Mouse (Mus musculus): ENCODE measurements around the gene Nin. TPM values are rescaled to one million over a fixed set of nuclear protein-coding genes. Genes with fewer than 3 reads are reported as not detected.
A peak's percentile ranks its signal among the peaks of the same experiment; 100 is the strongest.

Gene Nin
- polyA plus RNA-seq, 1 experiment, result 5.0 TPM

DNA sequence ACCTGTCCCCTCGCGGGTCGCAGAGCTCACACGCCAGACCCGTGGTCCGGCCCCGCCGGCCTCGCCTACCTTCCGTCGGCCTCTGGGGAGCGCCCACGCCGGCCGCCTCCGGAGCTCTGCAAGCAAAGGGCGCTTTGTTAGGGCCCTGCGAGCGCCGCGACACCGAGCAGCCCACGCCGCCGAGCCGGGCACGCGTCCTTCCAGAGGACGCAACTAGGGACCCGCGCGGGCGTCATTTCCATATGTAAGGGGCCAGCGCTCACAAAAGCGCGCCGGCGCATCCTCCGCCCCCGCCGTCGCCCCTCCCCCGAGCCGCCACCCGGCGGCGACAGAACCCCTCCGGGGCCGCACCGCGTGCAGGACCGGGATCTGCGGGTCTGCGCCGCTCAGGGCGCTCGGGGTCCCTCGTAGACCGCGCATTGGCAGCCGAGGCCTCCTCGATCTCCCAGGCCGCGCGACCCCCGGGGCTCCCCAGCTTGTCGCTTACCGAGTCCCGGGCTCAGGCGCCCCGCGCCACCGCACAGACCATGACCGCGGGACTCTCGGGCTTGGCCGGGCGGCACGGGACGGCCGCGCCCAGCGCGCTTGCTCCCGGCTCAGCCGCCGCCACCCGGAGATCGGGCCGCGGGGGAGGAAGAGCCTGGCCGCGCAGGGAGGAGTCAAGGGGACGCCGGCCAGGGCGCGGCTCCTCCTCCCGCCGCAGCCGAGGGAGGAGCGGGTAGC is 2.0 kb downstream of the Nin start:
- Histone ChIP-seq H3K4me3 (peak overlapping the region; percentile 40), H3ac (ENCODE audit: control insufficient read depth, insufficient read length) (peak overlapping the region; percentile 95), H3K79me2 (ENCODE audit: control insufficient read depth, insufficient read depth) (peaks cover 38% of the 10 kb centered on the region), H3K27me3 (ENCODE audit: control insufficient read depth, insufficient read depth, insufficient read length) (no peaks in the 10 kb centered on the region), H3K36me3 (ENCODE audit: control insufficient read depth, insufficient read depth) (no peaks in the 10 kb centered on the region), H3K4me2 (ENCODE audit: low read depth) (peak overlapping the region; percentile 92)
- TF ChIP-seq MYOG (IDR thresholded peaks at IDR 0.05; ENCODE audit: control insufficient read depth in 1 of 3, insufficient read depth in 1 of 3, insufficient read length in 2 of 3, low read depth in 2 of 3), result peak in 1 of 3 experiments; percentile 38
- no peak for TF ChIP-seq USF1 (IDR thresholded peaks at IDR 0.05; ENCODE audit: low read depth)
- TF ChIP-seq MAX (IDR thresholded peaks at IDR 0.05; ENCODE audit: low read depth), result no peak
- peak in 2 of 3 experiments; percentile 9 to 46 for TF ChIP-seq MYOD1 (IDR thresholded peaks at IDR 0.05; ENCODE audit: control insufficient read depth in 1 of 3, insufficient read length in 2 of 3, low read depth in 2 of 3)
- peak; percentile 84 for TF ChIP-seq POLR2A (IDR thresholded peaks at IDR 0.05; ENCODE audit: insufficient read length, low read depth)
- TF ChIP-seq POLR2AphosphoS2 (IDR thresholded peaks at IDR 0.05; ENCODE audit: insufficient read length, low read depth), result peak; percentile 53

DNA sequence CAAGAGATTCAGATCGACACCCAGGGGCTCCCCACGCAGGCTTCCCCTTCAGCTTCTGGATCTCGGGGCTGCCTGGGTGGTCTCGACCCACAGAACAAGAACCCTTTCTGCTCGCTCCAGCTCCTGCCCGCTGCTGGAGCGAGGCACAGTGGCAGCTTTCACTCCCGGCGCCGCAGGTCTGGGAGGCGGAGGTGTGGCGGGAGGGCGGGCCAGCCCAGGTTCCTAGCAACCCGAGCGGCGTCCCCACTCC is 2.5 kb downstream of the Nin start:
- TF ChIP-seq E2F4 (IDR thresholded peaks at IDR 0.05; ENCODE audit: insufficient read depth) (no peak), TCF12 (IDR thresholded peaks at IDR 0.05; ENCODE audit: insufficient read depth, poor library complexity, severe bottlenecking) (no peak)
- Histone ChIP-seq H3ac (ENCODE audit: control insufficient read depth, insufficient read length) (peak overlapping the region; percentile 95), H3K36me3 (ENCODE audit: control insufficient read depth, insufficient read depth) (no peaks in the 10 kb centered on the region), H3K79me2 (ENCODE audit: control insufficient read depth, insufficient read depth) (peaks cover 43% of the 10 kb centered on the region), H3K27me3 (ENCODE audit: control insufficient read depth, insufficient read depth, insufficient read length) (no peaks in the 10 kb centered on the region), H3K4me3 (peak overlapping the region; percentile 40), H3K4me2 (ENCODE audit: low read depth) (peak overlapping the region; percentile 92)

GRCm38 (mm10) chr12:70110375-70111116 is 3.0 kb downstream of the Nin start:
- Histone ChIP-seq H3ac (ENCODE audit: control insufficient read depth, insufficient read length) (peak overlapping the region; percentile 95), H3K36me3 (ENCODE audit: control insufficient read depth, insufficient read depth) (no peaks in the 10 kb centered on the region), H3K27me3 (ENCODE audit: control insufficient read depth, insufficient read depth, insufficient read length) (no peaks in the 10 kb centered on the region), H3K79me2 (ENCODE audit: control insufficient read depth, insufficient read depth) (peaks cover 48% of the 10 kb centered on the region), H3K4me2 (ENCODE audit: low read depth) (peak overlapping the region; percentile 92), H3K4me3 (peak overlapping the region; percentile 40)
- no peak for TF ChIP-seq CEBPB (IDR thresholded peaks at IDR 0.05; ENCODE audit: insufficient read depth, poor library complexity, severe bottlenecking)
- TF ChIP-seq POLR2A (IDR thresholded peaks at IDR 0.05; ENCODE audit: insufficient read length, low read depth), result no peak
- no peak for TF ChIP-seq TCF12 (IDR thresholded peaks at IDR 0.05; ENCODE audit: insufficient read depth, poor library complexity, severe bottlenecking)
- no peak for TF ChIP-seq REST (IDR thresholded peaks at IDR 0.05; ENCODE audit: insufficient read depth, insufficient read length)
- no peak for TF ChIP-seq TCF3 (IDR thresholded peaks at IDR 0.05; ENCODE audit: insufficient read length, low read depth)
- no peak for TF ChIP-seq MAX (IDR thresholded peaks at IDR 0.05; ENCODE audit: low read depth)
- TF ChIP-seq MYOG (IDR thresholded peaks at IDR 0.05; ENCODE audit: control insufficient read depth in 1 of 3, insufficient read depth in 1 of 3, insufficient read length in 2 of 3, low read depth in 2 of 3), result no peak
- no peak for TF ChIP-seq USF1 (IDR thresholded peaks at IDR 0.05; ENCODE audit: low read depth)
- no peak for TF ChIP-seq MYOD1 (IDR thresholded peaks at IDR 0.05; ENCODE audit: control insufficient read depth in 1 of 3, insufficient read length in 2 of 3, low read depth in 2 of 3)
- no peak for TF ChIP-seq E2F4 (IDR thresholded peaks at IDR 0.05; ENCODE audit: insufficient read depth)
- no peak for TF ChIP-seq SRF (IDR thresholded peaks at IDR 0.05; ENCODE audit: control insufficient read depth, insufficient read length, low read depth)
- TF ChIP-seq POLR2AphosphoS2 (IDR thresholded peaks at IDR 0.05; ENCODE audit: insufficient read length, low read depth), result no peak

DNA sequence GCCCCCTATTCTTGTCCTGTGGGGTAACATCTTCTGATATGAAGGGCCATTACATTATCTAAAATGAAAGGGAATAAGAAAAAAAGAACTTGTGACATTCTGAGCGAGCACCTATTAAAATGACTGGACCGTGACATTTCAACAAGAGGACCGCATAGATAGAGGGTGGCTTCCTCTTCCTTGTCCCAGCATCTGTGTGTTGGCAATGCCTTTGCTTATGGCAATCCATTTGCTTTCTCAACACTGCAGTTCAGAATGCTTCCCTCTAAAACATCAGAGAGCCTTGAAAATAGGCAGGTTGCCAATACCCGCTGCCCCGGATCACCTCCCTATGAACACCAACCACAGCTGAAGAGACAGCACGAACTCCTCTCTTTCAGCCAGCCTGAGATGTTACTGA is 3.6 kb downstream of the Nin start:
- H3K79me2 ChIP-seq (ENCODE audit: control insufficient read depth, insufficient read depth), result peaks cover 54% of the 10 kb centered on the region
- H3ac ChIP-seq (ENCODE audit: control insufficient read depth, insufficient read length), result no peak overlapping the region
- peak overlapping the region; percentile 40 for H3K4me3 ChIP-seq
- no peaks in the 10 kb centered on the region for H3K27me3 ChIP-seq (ENCODE audit: control insufficient read depth, insufficient read depth, insufficient read length)
- H3K36me3 ChIP-seq (ENCODE audit: control insufficient read depth, insufficient read depth), result no peaks in the 10 kb centered on the region
- TF ChIP-seq MYOG (IDR thresholded peaks at IDR 0.05; ENCODE audit: control insufficient read depth in 1 of 3, insufficient read depth in 1 of 3, insufficient read length in 2 of 3, low read depth in 2 of 3) (no peak), MYOD1 (IDR thresholded peaks at IDR 0.05; ENCODE audit: control insufficient read depth in 1 of 3, insufficient read length in 2 of 3, low read depth in 2 of 3) (no peak), USF1 (IDR thresholded peaks at IDR 0.05; ENCODE audit: low read depth) (no peak), TCF3 (IDR thresholded peaks at IDR 0.05; ENCODE audit: insufficient read length, low read depth) (no peak), REST (IDR thresholded peaks at IDR 0.05; ENCODE audit: insufficient read depth, insufficient read length) (no peak), MAX (IDR thresholded peaks at IDR 0.05; ENCODE audit: low read depth) (no peak), TCF12 (IDR thresholded peaks at IDR 0.05; ENCODE audit: insufficient read depth, poor library complexity, severe bottlenecking) (no peak)
- peak overlapping the region; percentile 92 for H3K4me2 ChIP-seq (ENCODE audit: low read depth)

DNA sequence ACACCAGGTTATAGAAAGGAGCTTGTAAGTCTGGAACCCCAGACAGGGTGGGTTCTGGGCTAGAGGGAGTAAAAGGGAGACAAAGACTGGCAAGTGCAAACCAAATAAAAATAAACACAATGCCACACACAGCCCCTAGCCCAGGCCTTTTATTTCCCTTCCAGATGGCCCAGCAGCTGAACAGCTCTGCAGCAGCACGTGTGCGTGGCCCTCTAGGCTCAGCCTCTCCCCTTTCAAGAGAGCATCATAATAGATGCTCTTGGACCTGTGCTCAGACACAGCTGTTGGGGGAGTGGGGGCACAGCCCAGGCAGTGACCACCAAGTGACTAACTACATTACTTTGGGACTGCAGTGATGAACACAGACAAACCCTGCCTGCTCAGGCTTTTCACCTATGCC is 5.4 kb downstream of the Nin start:
- H3K36me3 ChIP-seq (ENCODE audit: control insufficient read depth, insufficient read depth), result no peaks in the 10 kb centered on the region
- H3ac ChIP-seq (ENCODE audit: control insufficient read depth, insufficient read length), result no peak overlapping the region
- peaks cover 54% of the 10 kb centered on the region for H3K79me2 ChIP-seq (ENCODE audit: control insufficient read depth, insufficient read depth)
- H3K4me2 ChIP-seq (ENCODE audit: low read depth), result no peak overlapping the region
- no peak for TF ChIP-seq TCF3 (IDR thresholded peaks at IDR 0.05; ENCODE audit: insufficient read length, low read depth)
- TF ChIP-seq MYOG (IDR thresholded peaks at IDR 0.05; ENCODE audit: control insufficient read depth in 1 of 3, insufficient read depth in 1 of 3, insufficient read length in 2 of 3, low read depth in 2 of 3), result peak in 1 of 3 experiments; percentile 43
- no peak for TF ChIP-seq MAX (IDR thresholded peaks at IDR 0.05; ENCODE audit: low read depth)
- TF ChIP-seq CEBPB (IDR thresholded peaks at IDR 0.05; ENCODE audit: insufficient read depth, poor library complexity, severe bottlenecking), result no peak
- peak in 2 of 3 experiments; percentile 22 to 23 for TF ChIP-seq MYOD1 (IDR thresholded peaks at IDR 0.05; ENCODE audit: control insufficient read depth in 1 of 3, insufficient read length in 2 of 3, low read depth in 2 of 3)
- no peak for TF ChIP-seq SRF (IDR thresholded peaks at IDR 0.05; ENCODE audit: control insufficient read depth, insufficient read length, low read depth)
- TF ChIP-seq USF1 (IDR thresholded peaks at IDR 0.05; ENCODE audit: low read depth), result no peak
- H3K4me3 ChIP-seq, result no peak overlapping the region
- H3K27me3 ChIP-seq (ENCODE audit: control insufficient read depth, insufficient read depth, insufficient read length), result no peaks in the 10 kb centered on the region
